Mouse (Mus musculus) embryo, embryonic 11 days (tissue): Measurements from ENCODE around the gene Dclk1.

Experiments used
- DNase-seq: peaks from one replicate; pipeline ENCODE4 v3.0.0-alpha.2; 2015

Gene Dclk1

DNA sequence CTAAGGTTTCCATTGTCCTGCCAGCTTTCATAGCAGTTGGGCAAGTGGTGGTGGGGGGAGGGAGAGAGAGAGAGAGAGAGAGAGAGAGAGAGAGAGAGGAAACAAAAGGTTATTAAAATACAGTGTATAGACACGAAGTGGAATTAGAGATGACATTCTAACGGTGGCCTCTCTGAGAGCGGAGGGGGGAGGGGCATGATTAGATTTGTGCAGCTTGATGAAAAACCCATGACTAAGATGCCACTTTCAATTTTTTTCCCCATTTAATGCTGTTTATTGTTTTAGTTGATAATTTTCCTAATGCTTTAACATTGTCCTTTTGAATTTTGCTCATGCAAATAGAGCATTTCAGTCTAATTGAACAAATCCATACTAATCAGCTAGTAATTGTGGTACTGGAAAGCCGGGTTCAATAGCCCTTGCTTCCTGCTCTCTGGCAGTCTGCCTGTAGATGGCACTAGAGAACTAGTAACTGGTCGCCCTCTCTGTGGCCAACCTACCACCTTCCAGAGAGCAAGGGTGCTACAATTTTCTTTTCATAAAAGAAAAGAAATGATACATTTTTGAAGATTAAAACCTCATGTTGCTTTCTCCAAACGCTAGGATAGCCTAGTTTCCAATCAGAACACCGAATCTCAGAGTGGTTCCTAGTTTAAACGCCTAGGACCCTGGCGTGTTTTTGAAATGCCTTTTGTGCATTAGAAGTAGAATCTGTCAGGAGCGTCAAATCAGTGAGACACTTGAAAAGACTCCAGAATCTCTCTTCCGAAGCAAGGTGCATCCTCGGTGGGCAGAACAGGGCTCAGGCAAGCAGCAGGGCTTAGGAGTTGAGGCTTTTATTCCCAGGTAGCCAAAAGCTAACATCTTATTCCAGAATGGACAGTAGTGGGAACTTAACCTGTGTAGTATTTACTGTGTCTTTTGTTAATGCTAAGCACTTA is 278.3 kb downstream of the Dclk1 start:
- peak; percentile 84 for DNase-seq

DNA sequence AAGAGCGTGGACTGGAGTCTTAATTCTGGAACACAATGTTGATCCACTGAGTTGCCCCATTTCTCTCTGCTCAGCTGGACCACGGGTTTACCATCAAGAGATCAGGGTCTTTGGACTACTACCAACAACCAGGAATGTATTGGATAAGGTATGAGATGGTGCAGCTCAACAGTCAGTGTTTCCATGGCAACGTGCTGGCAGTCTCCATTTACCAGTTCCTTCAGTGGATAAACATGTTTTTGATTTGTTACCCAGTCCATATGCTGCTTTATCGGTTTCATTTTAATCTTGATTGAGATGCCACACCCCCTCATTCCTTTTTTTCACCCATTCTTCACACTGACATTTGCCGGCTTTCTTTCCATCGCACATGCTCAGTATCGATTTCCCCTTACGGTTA is 279.6 kb downstream of the Dclk1 start:
- DNase-seq: no peak

DNA sequence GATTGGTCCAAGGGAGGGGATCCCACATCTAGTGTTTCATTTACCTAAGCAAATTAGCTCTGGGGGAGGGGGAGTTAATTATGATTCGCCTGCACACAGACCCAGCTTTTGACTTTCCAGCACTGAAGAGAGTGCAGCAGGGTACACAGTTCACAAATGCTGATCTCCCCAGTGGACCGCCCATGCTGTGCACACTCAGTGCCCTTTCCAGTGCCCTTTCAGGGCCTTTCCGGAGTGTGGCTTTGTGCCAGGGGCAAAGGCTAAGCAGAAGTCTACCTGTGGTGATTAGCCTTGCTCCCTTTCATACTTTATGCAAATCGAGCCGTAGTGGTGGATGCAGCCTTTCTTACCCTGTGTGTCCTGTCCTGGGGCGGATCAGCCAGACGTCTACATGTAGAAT is 281.1 kb downstream of the Dclk1 start:
- DNase-seq: no peak

DNA sequence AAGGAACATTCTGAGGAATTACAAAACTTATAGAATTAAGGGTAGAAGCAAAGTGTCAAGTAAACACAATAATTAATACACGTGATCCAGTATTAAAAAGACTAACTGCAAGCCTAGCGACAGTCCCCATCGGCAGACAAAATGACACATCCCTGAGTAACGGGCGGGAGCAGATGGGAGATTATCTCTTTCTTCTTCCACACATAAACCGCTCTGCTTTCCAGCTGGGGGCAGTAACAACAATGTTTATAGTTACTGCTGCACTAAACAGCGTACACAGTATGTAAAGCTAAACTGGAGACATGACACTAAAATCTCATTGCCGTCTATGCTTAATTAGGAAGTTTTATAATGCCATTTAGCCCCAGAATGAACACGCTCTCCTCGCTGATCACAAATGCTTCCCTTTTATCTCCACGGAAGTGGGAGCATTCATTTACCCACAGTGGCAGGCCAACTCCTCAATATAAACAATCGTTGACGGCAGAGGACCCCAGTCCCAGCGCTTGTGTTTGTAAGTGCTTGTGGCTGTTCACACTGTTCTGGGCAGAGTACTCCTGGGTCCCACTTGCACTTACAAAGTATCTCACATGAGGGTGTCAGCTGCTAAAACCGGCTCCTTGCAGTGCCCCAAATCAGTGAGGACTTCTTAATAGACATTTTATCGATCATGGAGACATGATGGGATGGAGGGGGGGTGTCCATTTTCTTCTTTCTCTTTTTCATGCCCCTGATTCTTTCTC is 281.7 kb downstream of the Dclk1 start:
- DNase-seq: no peak

DNA sequence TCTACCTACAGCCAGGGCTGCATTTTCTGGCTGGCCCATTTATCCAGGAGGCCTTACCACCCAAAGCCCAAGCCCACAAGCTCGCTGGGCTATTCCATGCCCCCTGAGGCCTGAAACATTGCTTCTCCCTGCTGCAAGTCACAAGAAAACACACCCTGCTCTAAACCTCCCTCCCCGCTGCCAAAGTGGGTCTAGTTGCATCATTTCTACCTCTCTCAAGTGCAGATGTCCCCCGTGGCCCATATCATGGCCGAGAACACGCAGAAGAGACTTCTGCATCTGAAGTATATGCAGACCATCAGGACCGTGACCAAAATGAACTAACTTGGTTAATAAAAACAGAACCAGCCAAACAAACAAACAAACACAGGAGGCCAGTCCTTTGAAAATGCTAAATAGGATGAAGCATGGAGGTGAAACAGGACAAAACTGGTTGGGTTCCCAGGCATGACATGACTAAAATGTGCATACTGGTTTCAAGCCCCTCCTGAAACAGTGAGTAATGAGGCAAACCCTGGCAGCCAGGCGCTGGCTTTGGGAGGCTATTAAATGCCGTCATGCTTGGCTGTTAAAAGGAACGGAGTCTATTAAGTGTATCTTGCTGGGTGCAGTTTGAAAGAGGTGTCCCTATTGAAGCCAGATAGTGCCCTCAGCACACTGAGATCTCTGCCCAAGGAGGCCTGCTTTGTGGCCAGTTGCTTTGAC is 282.5 kb downstream of the Dclk1 start:
- no peak for DNase-seq

DNA sequence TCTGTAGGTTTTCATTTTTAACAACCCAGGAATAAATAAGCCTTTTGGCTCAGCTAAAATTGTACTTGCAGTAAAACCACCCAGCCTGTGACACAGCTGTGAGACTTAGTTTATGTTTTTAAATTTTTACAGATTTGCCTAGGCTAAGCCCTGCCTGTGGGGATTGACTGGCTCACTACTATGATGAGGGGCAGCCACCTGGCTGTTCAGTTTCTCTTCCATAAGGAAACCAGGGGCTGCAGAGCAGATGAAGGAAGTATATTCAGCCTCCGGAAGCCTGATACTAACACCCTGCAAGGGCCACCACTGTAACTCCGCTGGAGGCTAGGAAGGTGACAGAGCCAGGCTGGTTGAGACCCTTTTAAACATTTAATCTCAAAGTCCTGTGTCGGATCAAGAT is 284.3 kb downstream of the Dclk1 start:
- DNase-seq: no peak

DNA sequence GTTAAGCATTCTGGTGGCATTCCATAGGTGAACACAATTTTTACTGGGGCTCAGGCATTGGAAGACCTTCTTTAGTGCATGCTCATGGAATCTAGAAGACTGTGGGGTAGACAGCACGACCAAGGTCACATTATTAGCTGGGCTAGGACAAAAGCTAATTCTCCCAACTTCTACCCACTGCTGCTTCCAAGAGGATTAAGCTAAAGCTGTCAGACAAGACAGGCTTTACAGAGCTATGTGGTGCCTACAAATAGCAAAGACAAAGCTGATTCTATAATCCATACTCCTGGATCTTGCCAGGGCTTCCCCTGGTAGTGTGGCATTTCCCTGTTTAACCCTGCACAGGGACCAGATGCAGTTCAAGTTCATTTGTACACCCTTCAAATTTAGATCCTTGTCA is 285.4 kb downstream of the Dclk1 start:
- DNase-seq: no peak

DNA sequence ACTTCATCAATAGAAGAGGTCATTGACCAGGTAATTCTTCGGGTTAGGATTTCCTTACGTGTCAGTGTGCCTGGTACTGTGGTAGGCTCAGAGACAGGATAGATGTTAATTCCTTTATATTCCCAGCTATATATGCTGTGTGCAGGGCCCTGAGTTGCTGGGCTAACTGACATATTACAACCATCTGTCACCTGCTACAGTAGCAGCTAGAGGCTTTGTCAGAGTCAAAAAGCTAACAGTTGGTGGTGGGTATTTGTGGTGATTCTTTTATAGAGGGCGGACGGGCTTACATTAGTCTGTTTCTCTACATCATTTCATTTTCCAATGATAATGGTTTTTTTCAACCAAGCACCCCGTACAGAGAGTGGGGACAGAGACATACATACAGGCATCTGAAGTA is 285.8 kb downstream of the Dclk1 start:
- DNase-seq: no peak

DNA sequence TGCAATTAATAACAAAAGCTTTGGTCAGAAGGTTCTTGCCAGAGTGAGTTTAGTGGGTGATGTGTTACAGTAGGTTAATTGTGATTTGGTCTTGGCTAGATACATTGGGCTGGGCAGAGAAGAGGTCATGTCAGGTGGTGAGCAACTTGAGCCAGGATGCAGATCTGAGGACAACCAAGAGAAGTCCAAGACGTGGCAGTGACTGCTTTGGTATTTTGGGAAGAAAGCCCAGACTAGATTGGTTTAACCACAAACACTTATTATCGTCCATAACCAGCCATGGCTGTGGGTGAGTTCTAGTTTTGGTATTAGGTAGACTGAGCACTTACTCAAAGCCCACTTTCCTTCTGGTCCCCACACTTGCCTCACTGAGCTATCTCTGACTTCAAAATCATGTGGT is 287.2 kb downstream of the Dclk1 start:
- DNase-seq: no peak

DNA sequence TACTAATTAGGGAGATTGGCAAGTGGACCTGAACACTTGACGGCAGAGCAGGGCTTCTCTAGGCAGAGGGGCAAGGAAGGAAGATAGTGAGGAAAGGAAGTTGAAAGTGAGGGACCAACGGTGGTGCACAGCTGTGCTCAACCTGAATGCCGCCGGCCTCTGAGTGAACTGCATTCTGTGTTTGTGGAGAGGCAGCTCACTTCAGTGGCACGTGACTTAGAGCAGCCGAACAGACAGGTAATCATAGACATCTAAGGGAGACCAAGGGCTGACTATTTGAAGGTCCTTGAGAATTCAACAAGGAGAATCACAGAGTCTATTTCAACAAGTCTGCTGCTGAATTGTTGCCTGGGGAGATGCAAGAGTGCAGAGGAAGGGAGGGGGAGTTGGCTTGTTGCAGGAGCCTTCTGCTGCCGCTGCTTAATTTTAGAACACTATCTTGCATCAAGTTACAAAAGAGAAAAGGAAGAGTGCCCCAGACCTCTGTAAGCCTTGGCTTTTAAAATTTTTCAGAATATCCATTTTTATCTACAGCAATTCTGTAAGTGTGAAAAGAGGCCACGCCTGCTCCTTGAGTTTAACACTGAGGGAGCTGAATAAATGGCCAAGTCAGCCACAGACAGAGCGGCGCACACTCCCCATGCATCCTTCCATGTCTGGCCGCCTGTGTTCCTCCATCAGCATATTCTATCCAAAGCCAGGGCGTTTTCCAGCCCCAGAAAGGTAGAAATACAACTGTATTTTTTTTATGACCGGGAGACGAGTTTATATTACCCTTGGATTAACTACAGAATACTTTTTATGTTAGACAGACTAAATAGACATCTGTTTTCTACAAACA is 289.3 kb downstream of the Dclk1 start:
- no peak for DNase-seq

DNA sequence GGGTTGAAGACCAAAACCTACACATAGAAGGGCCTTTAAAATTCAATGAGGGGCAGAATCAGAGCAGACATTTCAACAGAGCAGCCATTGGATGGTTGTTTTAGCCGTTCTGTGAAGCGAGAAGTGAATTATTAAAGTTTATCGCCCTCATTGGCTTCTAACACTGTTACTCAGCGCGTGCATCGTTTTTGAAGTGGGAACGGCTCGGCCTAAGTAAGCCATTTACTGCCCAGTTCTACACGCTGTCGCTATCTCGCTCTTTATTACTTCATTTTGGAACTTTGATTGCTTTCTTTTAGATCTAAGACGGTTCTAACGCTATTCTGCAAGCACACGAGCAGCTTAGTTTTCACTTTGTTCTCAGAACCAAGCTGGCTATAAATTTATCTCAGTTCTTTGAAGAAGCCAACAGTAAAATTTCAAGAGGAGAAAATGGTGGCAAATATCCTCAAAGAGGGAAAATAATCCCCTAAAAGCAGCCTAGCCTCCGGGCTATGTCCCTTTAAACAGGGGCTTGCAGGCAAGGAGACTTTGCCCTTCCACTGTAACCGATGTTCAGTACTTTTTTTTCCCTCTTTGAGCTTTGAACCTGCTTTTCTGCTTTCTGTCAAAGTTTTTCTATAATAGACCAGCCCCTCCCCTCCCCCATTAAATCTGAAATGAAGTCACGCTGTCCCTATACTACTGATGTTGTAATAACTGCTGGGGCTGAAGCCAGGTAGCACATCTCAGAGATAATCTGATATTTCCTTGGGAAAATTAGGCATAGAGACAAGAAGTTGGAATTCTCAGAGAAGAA is 290.2 kb downstream of the Dclk1 start:
- DNase-seq: no peak

DNA sequence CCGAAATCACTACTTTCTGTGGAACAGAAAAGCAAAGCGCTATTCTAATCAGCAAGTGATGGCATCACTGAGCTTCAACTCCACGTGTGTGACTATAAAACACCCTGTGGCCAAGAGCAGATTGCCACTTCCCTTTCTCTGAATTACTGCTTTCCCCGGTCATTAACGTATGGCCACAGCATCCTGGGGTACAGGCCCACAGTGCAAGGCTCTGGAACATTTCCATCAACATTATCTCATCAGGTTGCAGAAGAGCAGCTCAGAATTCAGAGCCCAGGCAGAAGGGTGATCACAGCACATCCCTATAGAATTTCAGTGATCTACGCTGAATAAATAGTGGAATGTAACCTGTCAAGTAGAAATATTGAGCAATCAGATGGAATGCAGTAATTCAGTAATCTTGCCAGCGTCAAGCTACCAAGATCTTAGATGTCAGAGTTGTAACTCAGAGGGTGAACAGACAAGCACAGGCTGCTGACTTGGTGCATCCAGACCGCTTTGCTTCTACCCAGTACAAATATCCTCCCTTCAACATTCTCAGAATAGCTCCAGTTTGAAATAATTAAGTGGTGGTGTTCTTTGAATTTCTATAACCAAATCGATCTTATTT is 293.5 kb downstream of the Dclk1 start:
- no peak for DNase-seq

DNA sequence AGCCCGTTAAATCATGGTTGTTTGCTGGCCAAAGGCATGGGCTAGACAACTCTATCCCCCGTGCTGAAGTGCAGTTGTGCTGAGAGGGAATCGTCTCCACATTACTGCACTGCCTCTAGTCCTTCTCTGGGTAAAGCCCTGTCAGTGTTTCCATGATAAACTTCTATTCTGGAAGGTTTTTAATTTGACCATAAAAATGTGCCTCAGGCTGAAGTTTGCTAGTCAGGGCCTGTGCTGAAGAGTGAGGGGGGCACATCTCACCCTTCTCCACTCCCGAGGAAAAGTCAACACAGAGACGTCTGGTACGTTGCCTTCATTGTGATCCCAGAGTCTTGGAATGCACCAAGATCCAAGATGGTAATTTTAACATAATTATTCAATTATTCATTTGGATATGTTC is 294.7 kb downstream of the Dclk1 start:
- DNase-seq: no peak

DNA sequence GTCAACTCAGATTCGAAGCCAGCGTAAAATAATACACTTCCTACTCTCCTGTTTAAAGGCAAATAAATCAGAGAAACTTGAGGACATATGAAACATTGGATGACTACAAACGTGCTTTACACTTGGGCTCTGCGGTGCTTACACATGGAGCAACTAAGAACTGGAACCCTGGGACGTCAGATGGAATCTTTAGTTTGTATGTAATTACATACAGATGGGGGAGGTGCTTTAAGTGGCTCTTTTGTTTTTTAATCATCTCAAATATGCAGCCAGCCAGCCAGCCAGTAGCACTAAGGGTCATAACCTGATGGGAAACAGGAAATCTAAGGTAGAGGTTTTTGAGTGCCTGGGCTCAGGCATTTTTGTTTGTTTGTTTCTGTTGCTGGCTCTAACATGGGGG is 295.6 kb downstream of the Dclk1 start:
- no peak for DNase-seq

DNA sequence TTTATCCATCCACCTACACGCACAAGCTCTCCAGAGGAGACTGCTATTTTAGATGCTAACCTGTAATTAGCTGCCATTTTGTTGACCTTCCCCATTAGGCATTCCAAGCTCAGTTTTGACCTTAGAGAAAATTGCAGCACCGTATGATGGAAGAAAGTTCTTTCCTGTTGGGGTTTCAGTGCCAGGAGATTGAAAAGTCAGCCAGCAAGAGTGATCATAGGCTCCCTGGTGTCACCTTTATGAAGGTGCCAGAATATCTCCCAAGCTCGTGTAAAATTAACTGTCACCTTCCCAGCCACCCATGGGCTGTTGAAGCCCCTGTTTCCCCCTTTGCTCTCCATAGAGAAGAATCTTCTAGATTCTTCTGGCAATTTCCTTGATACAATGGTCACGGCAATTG is 297.2 kb downstream of the Dclk1 start:
- no peak for DNase-seq

DNA sequence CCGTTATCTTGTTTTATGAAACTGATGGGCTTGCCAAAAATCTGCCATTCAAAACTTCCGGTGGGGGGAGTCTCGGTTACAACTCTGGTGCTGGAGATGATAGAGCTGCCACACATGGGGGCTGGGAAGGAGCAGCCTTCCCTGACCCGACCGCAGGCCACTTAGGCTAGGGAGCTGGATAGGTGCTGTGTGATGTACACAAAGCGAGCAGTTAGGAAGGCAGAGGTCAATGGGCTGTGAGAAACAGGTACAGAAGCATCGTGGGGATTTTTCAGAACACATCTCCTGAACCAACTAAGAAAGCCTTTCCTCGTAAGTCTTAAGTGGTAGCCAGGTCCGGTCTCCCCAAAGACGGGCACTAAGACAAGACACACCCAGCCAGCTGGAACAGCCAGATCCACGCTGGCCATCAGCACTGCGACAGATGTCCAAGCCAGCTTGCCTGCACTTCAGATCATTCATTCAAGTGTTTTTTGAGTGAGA is 297.7 kb downstream of the Dclk1 start:
- no peak for DNase-seq

DNA sequence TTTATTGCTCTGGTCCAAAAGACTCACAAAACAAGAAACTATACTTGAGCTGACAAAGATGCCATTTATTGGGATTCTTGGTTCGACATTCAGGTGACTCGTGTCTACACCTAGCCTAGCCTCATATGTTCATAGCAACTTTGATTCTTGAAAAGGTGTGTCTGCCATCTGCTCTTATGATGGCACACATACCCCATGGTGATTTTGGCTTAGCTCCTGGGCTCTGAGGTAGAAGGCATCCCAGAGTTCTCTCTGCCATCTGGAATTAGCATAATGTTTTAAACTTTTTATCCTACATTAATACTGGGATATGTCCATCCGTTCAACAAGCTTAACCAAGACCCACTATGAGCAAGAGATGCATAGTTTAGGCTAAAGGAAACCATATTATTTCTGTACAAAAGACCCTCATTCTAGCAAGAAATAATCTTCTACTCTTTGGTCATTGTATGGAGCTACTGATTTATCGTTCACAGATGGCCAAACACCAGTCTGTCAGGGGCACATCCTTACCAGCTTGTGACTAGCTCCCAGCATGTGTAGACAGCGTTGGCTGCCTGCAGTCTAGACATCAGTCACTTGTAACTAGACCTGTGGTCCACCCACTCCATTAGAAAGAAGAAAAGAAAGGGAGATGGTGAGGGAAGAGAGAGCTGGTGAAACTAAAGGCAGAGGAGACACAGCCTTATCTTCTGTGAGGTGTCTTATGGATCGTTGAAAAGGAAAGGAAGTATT is 298.4 kb downstream of the Dclk1 start:
- DNase-seq: no peak

DNA sequence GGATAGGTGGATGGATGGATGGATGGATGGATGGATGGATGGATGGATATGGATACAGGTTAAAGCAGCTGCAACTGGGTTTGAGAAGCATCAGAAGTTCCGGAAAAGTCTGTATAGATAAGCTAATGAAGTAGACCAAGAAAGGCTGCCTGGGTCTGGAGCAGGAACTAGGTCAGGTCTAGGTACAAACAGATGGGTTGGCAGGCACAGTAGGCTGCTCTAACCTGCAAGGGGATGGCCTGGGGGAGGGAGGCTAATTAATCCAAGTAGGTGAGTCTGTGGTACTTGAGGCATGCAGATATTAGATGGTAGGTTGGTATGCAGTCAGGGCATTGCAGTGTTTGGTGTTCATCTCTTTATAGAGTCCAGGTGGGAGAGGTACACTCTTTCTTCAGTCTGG is 299.6 kb downstream of the Dclk1 start:
- DNase-seq: no peak

DNA sequence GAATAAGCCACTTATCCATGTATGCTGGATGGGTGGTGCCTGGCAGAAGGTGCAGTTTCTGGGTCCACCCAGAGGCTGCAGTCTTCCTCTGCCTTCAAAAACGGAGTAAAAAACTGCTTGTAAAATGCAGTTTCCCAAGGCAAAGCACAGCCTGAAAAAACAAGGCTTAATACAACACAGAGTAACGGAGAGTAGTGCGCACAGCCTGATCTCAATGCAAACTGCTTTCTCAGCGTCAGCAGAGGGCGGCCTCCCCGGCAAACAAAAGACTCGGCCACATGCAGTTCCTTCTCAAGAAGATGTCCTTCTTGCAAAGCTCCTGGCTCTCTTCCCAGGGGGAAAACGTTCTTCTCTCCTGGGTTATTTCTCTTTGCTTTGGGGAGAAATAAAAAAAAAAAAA is 300.1 kb downstream of the Dclk1 start:
- DNase-seq: peak; percentile 69

DNA sequence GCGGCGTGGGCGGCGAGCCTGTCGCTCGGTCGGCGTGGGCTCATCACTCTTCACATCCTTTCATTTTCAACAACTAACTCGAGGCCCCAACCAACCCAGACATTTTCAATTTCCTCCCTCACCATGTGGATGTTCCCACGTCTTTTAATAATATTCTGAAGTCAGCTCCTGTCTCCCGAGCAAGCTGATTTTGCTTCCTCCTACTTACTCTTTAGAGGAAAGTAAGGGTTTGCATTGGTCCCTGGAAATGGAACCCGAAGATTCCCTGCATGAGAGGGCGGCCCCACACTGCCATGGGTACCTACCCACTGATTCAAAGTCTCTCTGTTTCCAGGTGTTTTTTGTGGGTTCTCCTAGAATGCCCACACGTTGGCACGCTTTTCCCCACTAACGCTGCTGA is 300.8 kb downstream of the Dclk1 start:
- no peak for DNase-seq
